Mouse (Mus musculus) c-Kit-positive CD71-positive TER-119-positive erythroid progenitor cells, embryonic 14.5 days (primary cell): ENCODE measurements at regions not wholly inside any gene's neighbourhood (a gene's known extent, or its start where the extent isn't known, plus 50 kb on each side); places are given as distances from the start of the nearest gene placed in this dataset.

Source experiments
- DNase-seq: peaks from one replicate; pipeline ENCODE4 v3.0.0-alpha.2; 2013; ENCODE audit warnings: low spot score

DNA sequence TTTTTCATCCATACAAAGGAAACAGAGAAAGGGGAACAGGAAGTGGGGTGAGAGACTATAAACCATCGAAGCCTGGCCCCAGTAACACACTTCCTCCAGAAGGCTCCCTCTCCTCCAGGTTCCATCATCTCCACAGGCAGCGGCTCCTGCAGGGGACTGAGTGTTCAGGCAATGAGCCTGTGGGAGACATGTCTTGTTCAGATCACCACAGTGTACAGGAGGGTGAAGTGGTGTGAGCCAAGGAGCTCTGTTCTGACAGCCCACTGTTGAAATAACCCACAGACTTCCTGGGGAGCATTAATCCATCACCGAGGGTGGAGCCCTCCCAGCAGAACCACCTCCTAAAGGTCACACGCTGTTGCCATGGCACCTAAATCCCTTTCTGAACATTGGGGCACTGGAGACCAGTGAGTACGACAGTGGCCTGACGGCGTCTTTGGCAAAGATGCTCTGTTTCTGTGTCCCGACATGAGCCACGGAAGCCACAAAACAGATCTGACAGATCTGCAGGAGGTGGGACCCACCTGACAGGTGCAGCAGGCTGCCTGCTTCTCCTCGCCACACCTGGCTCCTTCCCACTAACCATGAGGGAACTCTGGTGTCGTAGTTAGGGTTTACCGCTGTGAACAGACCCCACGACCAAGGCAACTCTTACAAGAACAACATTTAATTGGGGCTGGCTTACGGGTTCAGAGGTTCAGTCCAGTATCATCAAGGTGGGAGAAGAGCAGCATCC, 60.9 kb downstream of the Psmg1 start:
- DNase-seq: no peak

DNA sequence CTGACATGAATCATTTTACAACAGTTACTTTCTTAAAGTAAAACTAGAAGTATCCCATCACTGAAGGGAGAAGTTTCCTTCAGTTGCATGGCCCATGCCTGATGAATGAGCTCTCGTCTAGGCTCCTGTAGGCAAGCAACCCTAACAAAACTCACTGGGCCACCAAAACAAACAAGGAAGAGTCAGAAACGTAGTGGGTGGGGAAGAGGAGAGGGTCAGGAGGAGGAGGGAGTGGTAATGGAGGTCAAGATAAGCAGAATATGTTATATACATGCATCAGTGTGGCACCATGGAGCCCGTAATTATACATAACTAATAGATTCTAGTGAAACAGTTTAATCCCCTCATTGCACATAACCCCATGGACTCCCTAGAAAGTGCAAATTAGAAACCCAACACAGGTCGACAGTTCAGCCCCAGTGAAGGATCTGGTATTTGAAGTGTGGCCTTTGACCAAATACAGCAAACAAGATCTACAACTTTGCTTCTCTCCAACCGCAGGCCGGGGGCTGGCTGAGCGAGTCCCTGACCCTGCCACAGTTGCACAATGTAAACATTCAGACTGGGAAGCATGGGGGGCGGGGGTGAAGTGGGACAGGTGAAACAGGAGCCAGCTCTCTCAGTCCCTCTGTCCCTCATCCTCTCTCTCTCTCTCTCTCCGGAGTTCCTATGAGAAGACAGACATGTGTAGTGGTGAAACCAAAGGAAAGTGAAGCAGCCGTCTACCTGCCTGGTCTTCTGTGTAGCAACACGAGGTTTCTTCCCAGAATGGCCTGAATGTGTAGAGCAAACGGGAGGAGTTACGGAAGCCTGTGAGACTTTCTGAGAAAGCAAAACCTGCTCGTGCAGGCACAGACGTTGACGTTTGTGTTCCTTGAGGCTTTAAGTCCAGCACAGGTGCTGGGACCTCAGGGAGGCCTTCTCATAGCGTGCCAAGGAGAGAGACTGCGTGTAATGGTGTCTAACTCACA, 62.2 kb downstream of the Psmg1 start:
- no peak for DNase-seq

DNA sequence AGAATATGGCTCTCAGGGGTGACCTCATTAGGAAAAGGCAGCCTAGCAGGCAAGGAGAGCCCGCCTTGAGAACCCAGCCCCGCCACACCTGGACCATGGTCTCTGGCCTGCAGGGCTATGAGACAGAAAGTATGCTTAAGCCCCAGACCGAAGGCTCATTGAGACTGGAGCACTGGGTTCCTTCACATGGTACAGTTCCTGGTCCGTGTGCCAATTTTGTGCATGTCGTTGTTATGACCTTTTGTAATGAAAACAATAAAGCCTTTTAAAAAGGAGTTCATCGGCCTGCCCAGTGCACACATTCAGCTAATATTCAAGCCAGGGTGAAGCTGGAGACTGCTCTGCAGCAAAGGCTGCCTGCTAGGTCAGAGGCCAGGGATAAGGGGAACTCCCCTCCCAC, 64.2 kb downstream of the Psmg1 start:
- no peak for DNase-seq

DNA sequence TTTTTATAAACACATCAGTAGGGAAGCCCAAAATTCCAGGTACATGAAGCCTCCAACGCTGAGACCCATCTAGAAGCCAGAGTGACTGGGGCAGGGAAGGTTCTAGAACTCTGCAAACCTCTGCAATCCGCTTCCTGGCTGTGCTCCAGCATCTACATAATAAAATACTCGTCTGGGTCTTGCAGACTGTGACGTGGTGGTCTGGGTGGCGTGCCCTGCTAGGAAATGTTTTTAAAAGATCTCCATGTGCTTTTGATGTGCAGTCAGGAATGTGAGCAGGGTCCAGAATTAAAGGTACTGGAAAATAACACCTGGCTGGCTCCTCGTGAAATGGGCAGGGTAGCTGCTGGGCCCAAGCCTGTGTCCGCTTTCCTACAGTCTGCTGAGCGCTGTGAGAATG, 66.0 kb downstream of the Psmg1 start:
- DNase-seq: no peak

DNA sequence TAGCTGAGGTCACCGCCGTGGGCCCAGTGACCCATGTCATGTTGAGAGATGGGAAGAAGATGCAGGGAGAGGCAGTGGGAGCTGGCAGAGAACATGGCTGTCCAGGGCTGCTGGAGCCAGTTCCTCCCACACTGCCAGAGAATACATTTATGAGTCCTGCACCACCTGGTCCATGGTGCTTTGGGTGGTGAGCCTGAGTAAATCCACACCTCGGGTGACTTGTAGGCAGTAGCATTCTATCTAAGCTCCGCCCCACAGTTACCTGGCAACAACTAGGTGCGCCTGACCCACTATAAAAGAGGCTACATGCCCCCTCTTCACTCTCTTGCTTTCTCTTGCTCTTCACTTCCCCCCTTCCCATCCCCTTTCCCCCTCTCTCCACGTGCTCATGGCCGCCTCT, 66.8 kb downstream of the Psmg1 start:
- no peak for DNase-seq

DNA sequence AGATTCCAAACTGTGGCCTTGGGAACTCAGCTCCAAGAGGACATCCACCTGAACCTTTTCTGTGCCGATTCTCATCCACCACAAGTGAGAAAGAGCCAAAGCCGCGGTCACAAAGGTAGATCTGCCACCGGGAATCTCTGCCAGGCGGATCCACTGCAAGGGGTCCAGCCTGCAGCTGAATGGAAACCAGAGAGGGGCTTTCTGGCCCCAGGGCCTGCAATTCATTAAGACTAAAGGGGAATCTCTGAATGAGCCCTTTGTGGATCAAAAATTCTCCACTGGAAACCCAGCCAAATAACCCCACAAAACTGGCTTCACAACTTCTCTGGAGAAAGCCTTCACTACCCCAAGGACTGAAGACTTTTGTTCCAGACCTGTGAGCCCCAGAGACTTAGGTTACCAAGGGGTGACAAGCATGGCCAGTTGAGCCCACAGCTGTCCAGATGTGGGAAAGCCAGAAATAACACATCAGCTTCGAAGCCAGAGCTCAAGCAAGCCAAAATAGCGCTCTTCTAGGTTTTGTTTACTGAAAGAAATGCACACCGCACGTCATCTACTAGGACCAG, 68.3 kb downstream of the Psmg1 start:
- DNase-seq: no peak

DNA sequence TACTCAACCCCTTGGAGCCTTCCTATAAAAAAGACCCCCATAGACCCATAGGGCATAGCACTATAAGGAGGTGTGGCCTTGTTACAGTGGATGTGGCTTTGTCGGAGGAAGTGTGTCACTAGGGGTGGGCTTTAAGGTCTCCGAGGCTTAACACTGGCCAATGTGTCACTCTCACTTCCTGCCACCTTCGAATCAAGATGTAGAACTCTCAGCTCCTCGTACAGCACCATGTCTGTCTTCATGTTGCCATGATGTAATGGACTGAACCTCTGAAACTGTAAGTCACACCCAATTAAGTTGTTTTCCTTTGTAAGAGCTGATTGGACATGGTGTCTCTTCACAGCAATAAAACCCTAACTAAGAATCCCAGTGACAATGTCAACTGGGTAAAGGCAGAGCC, 69.6 kb downstream of the Psmg1 start:
- DNase-seq: no peak

DNA sequence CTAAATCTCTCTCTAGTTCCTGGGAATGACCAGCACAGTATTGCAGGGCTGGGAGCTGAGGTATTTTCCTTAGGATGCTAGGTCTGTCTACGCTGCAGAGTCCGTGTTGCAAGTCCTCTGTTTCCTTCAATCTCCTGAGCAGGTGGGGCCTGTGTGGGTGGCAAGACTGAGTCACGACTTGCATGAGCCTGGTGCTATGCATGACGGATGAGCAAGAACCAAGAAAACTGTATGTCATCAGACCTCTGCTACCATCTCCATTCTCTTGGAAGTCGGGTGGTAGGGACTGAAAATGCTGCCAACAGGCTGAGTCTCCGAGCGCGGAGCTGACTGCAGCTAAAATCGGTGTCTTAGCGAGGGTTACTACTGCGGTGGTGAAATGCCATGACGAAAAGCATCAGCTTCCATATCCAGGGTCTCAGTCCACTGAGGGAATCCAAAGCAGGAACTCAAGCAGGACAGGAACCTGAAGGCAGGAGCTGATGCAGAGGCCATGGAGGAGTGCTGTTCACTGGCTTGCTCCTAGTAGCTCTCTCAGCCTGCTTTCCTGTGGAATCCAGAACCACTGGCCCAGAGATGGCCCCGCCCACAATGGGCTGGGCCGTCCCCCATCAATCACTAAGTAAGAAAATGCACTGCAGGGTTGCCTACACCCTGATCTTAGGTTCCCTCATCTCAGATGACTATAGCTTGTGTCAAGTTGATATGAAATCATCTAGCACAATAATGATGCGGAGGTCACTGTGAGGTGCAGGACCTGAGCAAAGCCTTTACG, 71.9 kb downstream of the Psmg1 start:
- DNase-seq: no peak

DNA sequence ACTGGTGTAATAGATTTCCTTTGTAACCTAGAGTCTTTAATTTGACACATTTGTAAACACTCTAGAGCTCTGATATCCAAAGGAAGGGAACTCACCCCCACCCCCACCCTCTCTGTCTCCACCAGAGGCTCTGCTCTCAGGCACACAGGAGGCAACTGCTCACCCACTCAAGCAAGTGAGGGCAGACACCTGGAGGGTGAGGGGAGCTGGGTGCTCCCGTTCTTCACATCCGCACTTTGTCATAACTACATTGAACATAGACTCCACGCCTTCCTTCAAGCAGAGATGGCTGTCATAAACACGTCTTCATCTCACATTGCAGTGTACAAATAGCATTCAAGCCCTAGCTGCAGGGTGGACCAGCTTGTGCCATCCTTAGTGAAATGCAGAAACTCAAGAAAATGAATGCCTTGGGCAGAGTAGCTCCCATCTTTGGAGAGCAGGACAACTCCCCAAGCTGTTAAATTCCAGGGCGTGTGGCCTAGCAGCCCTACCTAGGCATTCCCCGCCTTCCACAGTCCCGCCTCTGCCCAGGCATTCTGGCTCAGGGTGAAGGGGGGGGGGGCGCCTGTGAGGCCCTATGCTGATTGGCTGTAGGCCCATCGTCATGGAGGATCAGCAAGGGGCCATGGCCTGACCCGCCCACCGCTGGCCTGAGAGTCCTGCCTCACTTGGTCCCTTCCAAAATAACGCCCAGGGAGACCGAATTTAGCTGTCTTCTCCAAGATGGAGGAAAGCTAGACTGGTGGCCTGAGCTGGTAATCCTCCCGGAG, 72.9 kb downstream of the Psmg1 start:
- DNase-seq: no peak

DNA sequence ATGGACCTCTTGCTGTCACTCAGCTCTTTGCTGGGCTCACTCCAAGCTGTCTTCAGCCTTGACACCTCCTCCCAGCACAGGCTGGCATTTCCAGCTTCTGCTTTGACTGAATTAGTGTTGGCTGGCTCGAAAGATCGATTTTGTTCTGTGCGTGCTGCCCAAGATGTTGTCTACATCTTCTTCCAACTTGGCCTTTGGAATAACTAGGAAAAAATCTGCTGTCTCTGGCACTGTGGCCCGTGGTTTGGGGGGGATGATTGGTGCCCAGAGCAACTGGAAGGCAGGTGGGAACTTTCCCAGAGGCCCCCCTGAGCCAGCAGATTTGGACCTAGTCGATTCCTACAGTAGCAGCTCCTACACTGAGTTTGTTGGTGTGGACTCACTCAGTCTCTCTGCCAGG, 76.9 kb downstream of the Psmg1 start:
- no peak for DNase-seq

DNA sequence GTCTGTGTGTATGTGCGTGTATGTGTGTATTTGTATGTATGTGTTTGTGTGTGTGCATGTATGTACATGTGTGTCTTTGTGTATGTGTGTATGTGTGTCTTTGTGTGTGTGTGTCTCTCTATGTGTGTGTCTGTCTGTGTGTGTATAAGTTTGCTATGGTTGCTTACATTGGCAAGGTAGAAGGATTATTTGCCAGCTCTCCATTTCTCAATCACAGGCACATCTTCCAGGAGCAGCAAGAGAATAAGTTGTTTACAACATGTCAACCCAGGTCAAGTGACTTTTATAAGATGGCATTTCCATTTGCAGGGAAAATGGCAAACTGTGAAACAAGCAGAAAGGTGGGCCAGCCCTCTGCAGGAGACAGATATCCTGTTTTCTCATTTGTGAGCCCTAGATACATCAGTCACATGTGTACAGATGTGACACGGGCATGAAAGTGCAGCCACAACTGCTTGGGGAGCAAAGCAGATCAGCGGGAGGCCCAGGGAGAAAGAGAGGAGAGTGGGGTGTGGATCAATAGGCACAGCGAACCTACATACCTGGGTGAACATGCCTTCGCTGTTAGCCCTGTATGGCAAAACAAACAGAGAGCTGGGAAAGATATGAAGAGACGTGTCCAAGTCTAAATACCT, 86.1 kb downstream of the Psmg1 start:
- DNase-seq: no peak

DNA sequence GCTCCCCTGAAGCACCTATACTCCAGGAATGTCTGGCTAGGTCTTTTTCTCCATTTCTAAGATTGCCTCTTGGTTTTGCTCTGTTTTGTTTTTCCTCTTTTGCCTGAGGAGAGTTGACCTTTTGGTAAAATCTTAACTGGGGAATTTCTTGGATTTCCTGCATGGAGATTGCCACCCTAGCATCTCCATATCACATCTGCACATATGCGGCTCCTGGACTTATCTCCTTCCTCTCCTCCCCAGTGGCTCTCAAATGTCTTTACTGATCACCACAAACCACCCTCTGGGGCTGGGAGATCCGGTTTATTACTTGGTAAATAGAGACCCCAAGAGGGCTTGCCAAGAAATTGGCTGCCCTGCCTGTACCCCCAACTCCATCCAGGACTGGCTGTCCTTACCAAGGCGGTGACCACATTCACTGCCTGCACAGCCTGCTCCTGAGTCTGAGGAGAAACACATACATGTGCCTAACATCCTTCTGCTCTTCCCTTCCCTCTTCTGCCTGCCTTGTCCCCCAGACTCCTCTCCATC, 87.3 kb downstream of the Psmg1 start:
- no peak for DNase-seq

DNA sequence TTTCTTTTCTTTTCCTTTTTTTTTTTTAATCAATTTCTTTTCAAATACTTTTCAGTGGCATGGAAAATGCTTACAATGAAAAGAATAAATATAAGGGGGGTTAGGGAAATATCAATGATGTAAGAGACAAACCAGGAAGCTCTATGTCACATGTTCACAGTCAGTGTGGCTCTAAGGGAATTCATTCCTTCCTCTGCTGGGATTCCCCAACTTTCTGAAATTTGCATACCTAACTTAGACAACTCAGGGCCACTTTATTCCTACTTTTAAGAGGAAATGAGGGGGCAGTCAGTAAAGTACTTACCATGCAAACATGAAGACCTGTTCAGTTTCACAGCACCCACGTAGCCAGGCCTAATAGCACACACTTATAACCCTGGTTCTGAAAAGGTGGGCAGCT, 88.6 kb downstream of the Psmg1 start:
- no peak for DNase-seq

DNA sequence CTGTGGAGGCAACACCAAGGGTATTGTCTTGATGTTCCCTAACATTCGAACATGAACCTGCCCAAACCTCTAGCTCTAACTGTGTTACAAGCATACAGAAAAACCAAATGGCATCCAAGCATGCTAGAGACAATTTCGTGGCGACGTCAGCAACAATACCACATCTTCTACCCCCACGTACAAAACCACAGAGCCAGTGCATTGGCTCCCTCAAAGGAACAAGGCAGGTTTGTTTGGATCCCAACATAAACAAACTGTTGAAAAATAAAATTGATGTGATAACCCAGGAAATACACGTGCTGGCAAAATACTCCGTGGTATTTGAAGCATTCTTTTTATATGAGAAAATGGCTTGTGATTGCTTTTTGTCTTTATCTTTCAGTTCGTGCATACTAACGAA, 89.4 kb downstream of the Psmg1 start:
- DNase-seq: no peak

DNA sequence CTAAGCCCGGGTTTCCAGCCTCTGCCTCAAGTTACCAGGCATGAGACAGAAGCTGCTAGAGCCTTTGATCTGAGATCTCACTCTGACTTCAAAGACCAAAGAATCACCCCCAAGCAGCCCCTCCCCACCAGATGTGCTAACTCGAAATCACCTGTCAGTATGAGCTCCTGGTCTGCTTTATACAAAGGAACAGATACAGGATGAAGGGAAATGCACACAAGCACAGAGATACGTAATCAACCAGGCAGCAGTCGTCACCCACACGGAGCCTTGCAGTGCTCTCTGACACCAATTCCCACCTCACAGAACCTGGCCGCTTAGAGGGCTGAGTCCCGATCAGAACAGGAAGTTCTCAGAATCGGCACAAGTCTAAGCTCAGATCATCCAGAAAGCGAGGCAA, 90.6 kb downstream of the Psmg1 start:
- no peak for DNase-seq

DNA sequence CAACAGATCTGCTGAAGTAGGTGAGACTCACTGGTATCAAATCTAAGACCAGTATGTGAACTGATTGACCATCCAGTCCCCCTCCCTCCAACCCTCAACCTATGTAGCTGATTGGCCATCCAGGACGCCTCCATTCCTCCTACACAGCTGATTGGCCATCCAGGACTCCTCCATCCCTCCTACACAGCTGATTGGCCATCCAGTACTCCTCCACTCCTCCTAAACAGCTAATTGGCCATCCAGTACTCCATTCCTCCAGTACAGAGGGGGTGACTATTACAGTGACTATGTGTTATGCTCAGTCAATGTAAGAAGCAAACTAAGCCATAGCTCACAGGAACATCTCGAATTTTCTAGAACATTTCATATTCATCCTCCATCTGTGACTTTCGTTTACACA, 91.1 kb downstream of the Psmg1 start:
- DNase-seq: no peak

DNA sequence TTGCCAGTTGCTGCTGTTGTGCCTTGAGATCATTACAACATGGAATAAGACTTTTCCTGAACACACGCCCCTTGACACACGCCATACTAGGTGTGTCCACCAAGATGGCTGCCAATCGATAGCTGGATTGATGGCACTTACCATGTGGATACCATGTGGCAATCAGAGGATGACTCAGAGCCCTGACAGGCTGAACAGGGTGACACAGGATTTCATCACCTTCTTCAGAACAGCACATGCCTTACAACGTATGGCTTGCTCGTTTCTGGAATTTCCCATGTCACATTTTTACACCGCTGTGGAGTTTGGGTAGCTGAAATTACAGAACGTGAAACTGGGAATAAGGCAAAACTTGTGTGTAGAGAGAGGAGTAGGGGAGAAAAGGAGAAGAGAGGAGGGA, 92.9 kb downstream of the Psmg1 start:
- no peak for DNase-seq

DNA sequence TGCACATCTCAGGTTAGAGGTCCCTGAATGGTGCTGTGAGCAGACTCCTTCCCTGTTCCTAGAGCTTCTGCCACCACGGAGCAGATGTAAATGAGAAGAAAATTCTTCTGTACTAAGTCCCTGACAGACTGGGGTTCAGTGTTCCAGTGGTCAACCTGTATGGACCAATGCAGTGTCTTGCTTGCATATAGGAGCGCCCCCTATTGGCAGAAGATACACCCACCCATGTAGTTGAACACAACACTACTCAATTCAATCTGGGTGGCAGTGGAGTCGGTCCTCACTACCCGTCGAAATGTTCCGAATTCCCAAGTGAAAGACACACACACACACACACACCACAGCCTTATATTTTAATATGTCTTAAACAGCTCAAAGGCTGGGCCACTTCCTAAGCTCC, 94.6 kb downstream of the Psmg1 start:
- DNase-seq: peak; percentile 22

DNA sequence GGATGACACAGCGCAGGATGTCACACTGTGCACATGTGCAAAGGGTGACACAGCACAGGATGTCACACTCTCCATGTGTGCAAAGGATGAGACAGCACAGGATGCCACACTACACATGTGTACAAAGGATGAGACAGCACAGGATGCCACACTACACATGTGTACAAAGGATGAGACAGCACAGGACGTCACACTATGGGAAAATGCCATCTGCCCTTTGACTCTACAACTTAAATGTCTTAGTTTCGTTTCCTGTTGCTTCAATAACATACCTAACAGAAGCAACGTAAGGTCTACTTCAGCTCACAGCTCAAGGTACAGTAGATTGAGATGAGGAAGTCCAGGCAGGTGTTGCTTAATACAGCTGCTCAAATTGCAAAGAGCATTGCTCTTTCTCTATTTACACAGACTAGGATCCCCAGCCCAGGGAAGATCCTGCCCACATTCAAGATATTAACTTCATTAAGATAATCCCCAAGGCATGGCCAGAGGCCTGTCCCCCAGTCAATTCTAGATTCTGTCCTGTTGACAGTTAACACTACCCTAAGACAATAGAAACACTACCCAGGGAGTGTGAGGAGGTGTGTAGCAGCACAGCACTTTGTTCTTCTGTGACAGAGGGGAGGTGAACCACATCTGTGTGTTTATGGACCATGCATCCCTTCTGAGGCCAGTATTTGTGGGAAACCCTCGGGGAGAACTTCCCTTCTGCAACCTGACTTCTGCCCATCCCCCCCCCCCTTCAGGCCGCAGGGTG, 97.0 kb downstream of the Psmg1 start:
- no peak for DNase-seq

DNA sequence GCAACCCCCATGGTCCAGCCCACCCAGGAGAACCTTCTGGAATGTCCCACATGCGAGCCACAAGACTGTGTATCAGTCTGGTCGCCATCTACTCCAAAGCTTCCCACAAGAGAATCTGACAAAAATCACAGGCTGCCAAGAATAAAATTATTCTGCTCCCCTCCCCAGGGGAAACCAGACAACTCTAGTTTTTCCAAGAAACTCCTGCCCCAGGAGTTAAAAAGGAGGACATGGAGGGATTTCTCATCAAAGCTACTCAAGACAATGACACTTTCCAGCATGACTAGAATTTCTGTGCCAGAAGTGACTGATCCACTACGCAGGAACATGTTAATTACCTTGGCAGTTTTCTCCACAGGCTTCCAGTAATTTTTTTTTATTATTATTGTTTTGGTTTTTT, 98.4 kb downstream of the Psmg1 start:
- no peak for DNase-seq
